Mouse (Mus musculus) megakaryocyte, embryonic 14.5 days (primary cell): ENCODE data around the gene Luc7l3.

ENCODE experiments used
- FLI1 ChIP-seq: IDR thresholded peaks from 2 replicates; pipeline ENCODE4 v1.6.1; 2012; ENCODE audit warnings: low read length, inconsistent platforms, mixed read lengths
- GATA1 ChIP-seq: IDR thresholded peaks from 3 replicates; pipeline ENCODE4 v1.6.1; 2012; ENCODE audit warnings: mixed read lengths, low read length, inconsistent platforms, borderline replicate concordance

DNA sequence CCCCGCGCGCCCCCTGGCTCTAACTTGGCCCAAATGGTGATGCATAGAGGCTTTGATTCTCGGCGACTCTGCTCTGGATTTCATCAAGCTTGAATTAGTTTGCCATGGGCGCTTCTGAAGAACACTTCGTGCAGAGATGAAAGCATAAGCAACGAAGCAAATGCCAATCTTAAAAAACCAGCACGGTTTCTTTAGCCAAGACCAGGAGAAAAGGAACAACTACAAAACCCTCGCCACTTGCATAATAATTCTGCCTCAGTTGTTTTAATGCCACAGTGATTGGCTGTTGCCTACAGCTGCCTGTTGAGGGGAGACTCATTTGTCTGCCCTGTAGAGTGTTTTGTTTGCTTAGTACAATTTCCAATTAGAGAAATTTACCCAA, 6.8 kb upstream of the Luc7l3 start:
- TF ChIP-seq GATA1 = no peak
- TF ChIP-seq FLI1 = no peak
